Mouse (Mus musculus): ENCODE data around the gene Sgcb. TPM values are rescaled to one million over a fixed set of nuclear protein-coding genes. Genes with fewer than 3 reads are reported as not detected.
A peak's percentile ranks its signal among the peaks of the same experiment; 100 is the strongest.
"Not testable (repeated sequence)": the region's sequence is repeated elsewhere in the genome, so short reads cannot be mapped to it uniquely, and the experiment has no call there.

Sgcb gene
- polyA plus RNA-seq, 1 experiment from 2014 or later: 16.6 TPM

DNA sequence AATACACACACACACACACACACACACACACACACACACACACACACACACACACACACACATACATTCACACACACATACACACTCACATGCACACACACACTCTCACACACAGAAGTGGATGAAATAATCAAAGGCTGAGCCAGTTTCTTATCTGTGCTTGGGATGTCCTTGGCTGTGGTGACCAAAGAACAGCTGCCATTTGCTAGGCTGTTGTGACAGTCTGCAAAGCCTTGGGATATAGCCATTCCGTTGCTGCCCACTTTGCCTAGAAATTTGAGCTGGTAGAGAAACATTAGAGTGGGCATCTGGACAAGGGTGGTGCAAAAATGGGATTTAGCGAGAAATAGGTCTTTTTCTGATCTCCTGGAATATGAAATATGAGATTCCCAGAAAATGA, 47.6 kb downstream of the Sgcb start:
- 70% methylated on average over 2 of the region's 2 CpGs for WGBS
- Histone ChIP-seq H3K36me3 (ENCODE audit: control insufficient read depth, insufficient read depth, low read length) (no peaks in the 10 kb centered on the region), H3K4me3 (ENCODE audit: low read length) (no peak overlapping the region), H3K4me1 (ENCODE audit: control insufficient read depth, insufficient read depth, low read length) (no peaks in the 10 kb centered on the region), H3K9ac (ENCODE audit: low read depth, low read length) (no peak overlapping the region), H3K27ac (ENCODE audit: low read length) (no peak overlapping the region), H3K27me3 (replicated peaks; ENCODE audit: control insufficient read depth, insufficient read depth, low read length) (no peaks in the 10 kb centered on the region), H3K9me3 (ENCODE audit: control insufficient read depth, low read length) (no peaks in the 10 kb centered on the region), H3K4me2 (ENCODE audit: low read depth, low read length) (no peak overlapping the region)
- no peak for ATAC-seq

GRCm38 (mm10) chr5:73598943-73599695, 48.5 kb downstream of the Sgcb start:
- Histone ChIP-seq H3K36me3 (ENCODE audit: control insufficient read depth, insufficient read depth, low read length) (no peaks in the 10 kb centered on the region), H3K27ac (ENCODE audit: low read length) (no peak overlapping the region), H3K9ac (ENCODE audit: low read depth, low read length) (no peak overlapping the region), H3K4me3 (ENCODE audit: low read length) (no peak overlapping the region), H3K27me3 (replicated peaks; ENCODE audit: control insufficient read depth, insufficient read depth, low read length) (no peaks in the 10 kb centered on the region), H3K4me1 (ENCODE audit: control insufficient read depth, insufficient read depth, low read length) (no peaks in the 10 kb centered on the region), H3K4me2 (ENCODE audit: low read depth, low read length) (no peak overlapping the region), H3K9me3 (ENCODE audit: control insufficient read depth, low read length) (no peaks in the 10 kb centered on the region)
- WGBS: 64% methylated on average over 5 of the region's 5 CpGs
- ATAC-seq: no peak

GRCm38 (mm10) chr5:73587119-73587518, 60.5 kb downstream of the Sgcb start:
- Histone ChIP-seq H3K9ac (ENCODE audit: low read depth, low read length) (no peak overlapping the region), H3K4me3 (ENCODE audit: low read length) (no peak overlapping the region), H3K9me3 (ENCODE audit: control insufficient read depth, low read length) (no peaks in the 10 kb centered on the region), H3K4me2 (ENCODE audit: low read depth, low read length) (no peak overlapping the region), H3K36me3 (ENCODE audit: control insufficient read depth, insufficient read depth, low read length) (no peaks in the 10 kb centered on the region), H3K27ac (ENCODE audit: low read length) (no peak overlapping the region), H3K4me1 (ENCODE audit: control insufficient read depth, insufficient read depth, low read length) (no peaks in the 10 kb centered on the region; the same call in 1 of the 2 replicates), H3K27me3 (replicated peaks; ENCODE audit: control insufficient read depth, insufficient read depth, low read length) (no peaks in the 10 kb centered on the region)
- WGBS: 60% methylated on average over 3 of the region's 3 CpGs
- peak; percentile 76 for ATAC-seq

DNA sequence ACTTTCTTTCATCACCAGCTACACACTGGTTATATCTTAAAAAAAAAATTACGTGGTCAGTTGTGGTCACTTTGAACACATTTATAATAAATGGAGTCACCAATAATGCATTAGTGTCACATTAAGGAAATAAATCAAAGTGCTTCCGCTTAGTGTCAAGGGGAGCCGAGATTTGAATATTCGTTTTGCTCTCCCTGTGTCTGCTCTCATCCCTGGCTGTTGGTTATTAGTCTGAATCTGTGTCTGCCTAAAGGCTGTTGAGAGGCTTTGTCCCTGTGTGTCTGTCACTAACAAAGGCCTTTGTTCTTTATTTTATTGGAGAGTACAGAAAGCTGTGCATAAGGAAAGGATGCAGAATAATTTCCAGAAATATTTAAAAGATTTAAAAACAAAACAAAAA, 61.0 kb downstream of the Sgcb start:
- Histone ChIP-seq H3K27ac (ENCODE audit: low read length) (no peak overlapping the region), H3K36me3 (ENCODE audit: control insufficient read depth, insufficient read depth, low read length) (no peaks in the 10 kb centered on the region), H3K4me2 (ENCODE audit: low read depth, low read length) (no peak overlapping the region), H3K9me3 (ENCODE audit: control insufficient read depth, low read length) (no peaks in the 10 kb centered on the region), H3K27me3 (replicated peaks; ENCODE audit: control insufficient read depth, insufficient read depth, low read length) (no peaks in the 10 kb centered on the region), H3K9ac (ENCODE audit: low read depth, low read length) (no peak overlapping the region), H3K4me3 (ENCODE audit: low read length) (no peak overlapping the region), H3K4me1 (ENCODE audit: control insufficient read depth, insufficient read depth, low read length) (no peaks in the 10 kb centered on the region; the same call in 1 of the 2 replicates)
- WGBS: 50% methylated on average over 4 of the region's 4 CpGs
- no peak for ATAC-seq

DNA sequence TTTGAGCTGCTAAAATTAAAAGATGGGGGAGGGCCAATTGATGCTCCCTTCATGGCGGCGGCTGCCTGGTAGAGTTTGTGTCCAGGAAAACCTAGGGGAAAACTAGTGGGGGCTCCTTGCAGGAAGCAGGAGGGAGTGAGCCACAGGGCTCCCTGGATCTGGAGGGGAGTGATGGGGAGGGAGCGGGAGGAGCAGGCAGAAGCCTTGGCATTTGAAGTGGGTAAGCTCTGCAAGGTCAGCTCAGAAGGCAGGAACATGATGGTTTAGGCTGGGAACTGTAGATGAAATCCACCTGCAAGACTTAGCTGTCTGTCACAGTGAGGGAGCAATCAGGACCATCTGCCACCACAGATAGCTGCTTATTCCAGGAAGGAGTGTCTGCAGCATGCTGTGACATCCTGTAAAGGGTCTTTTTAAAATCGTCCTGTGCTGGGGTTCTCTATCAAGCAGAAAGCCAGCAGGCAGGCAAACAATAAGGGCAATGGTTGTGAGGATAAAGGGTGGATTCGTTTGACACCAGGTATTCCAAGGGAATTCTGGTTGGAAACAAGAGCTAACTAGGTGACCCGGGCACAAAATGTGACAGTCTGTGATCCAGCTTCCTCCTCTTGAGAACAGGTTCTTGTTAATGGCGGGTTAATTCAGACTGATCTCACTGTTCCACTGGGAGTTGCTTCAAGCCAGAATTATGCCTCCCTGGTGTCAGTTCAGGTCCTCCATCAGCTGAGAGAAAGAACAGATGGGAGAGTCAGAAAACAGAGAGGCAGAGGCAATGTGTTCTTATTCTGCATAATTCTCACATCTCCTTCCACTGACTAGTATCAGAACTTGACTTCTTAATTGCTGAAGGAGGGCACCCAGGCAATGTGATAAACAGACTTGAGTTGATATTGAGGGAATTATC, 62.1 kb downstream of the Sgcb start:
- no peak overlapping the region for H3K27ac ChIP-seq (ENCODE audit: low read length)
- no peak overlapping the region for H3K9ac ChIP-seq (ENCODE audit: low read depth, low read length)
- H3K4me1 ChIP-seq (ENCODE audit: control insufficient read depth, insufficient read depth, low read length): no peaks in the 10 kb centered on the region; the same call in 1 of the 2 replicates
- ATAC-seq: no peak
- 39% methylated on average over 7 of the region's 7 CpGs for WGBS
- H3K4me3 ChIP-seq (ENCODE audit: low read length): no peak overlapping the region
- no peaks in the 10 kb centered on the region for H3K36me3 ChIP-seq (ENCODE audit: control insufficient read depth, insufficient read depth, low read length)
- H3K9me3 ChIP-seq (ENCODE audit: control insufficient read depth, low read length): no peaks in the 10 kb centered on the region
- no peak overlapping the region for H3K4me2 ChIP-seq (ENCODE audit: low read depth, low read length)
- H3K27me3 ChIP-seq (replicated peaks; ENCODE audit: control insufficient read depth, insufficient read depth, low read length): no peaks in the 10 kb centered on the region

GRCm38 (mm10) chr5:73584011-73584410, 63.6 kb downstream of the Sgcb start:
- not testable (repeated sequence) for H3K36me3 ChIP-seq (ENCODE audit: control insufficient read depth, insufficient read depth, low read length); H3K4me1 ChIP-seq (ENCODE audit: control insufficient read depth, insufficient read depth, low read length); H3K27ac ChIP-seq (ENCODE audit: low read length); H3K4me3 ChIP-seq (ENCODE audit: low read length); H3K4me2 ChIP-seq (ENCODE audit: low read depth, low read length); ATAC-seq; H3K9me3 ChIP-seq (ENCODE audit: control insufficient read depth, low read length); H3K9ac ChIP-seq (ENCODE audit: low read depth, low read length); H3K27me3 ChIP-seq (replicated peaks; ENCODE audit: control insufficient read depth, insufficient read depth, low read length)
- 77% methylated on average over 6 of the region's 6 CpGs for WGBS

Other genes with a start within 250 kb of the Sgcb start
- gene Cwh43, start 241.7 kb downstream of the Sgcb start, polyA plus RNA-seq (2015; fragmentation: Nextera tagmentation; extraction: Ambion mirVana): 0.13 and 0.16 TPM in 2 replicates
- 14.8 and 14.9 TPM in 2 replicates for gene Dcun1d4, start 166.8 kb downstream of the Sgcb start, polyA plus RNA-seq (2015; fragmentation: Nextera tagmentation; extraction: Ambion mirVana)
- gene Lrrc66, start 15.3 kb downstream of the Sgcb start, polyA plus RNA-seq (2015; fragmentation: Nextera tagmentation; extraction: Ambion mirVana): 7.2 and 10.3 TPM in 2 replicates
- gene Spata18, start 3.6 kb upstream of the Sgcb start, polyA plus RNA-seq (2015; fragmentation: Nextera tagmentation; extraction: Ambion mirVana): 0.31 and 0.55 TPM in 2 replicates

Measured in intestine, embryonic 16.5 days (tissue).